Mouse (Mus musculus): ENCODE measurements around the gene Gpr137. TPM values are rescaled to one million over a fixed set of nuclear protein-coding genes. Genes with fewer than 3 reads are reported as not detected.
"Not testable (repeated sequence)": the region's sequence is repeated elsewhere in the genome, so short reads cannot be mapped to it uniquely, and the experiment has no call there.

Gene Gpr137
- 10 to 100 TPM; 56.8 to 63.6 TPM for total RNA-seq (2021)

DNA sequence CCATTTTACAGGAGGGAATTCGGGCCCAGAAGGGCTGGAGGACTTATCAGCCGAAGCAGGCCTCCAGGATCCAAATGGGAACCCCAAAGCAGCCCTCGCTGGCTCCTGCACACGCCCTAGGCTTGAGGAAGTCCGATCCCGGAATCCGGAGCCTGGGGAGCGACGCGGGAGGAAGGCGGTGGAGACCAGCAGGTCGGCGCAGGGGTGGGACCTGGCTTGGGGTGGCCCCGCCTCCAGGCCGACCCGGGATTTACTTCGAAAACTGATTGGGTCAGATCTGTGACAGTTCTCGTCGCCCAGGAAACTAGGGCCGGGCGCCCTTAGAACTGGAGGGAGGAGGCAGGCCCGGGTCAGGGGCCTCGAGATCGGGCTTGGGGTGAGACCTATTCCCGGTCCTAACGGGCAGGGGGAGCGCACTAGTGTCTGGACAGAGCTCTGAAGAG, at the start of gene Gpr137:
TSS of gene Gpr137 (minus strand) at position 232 of the 443 bp plus-strand sequence.
- intact Hi-C loops (cut with DNase I) = no loop called here

DNA sequence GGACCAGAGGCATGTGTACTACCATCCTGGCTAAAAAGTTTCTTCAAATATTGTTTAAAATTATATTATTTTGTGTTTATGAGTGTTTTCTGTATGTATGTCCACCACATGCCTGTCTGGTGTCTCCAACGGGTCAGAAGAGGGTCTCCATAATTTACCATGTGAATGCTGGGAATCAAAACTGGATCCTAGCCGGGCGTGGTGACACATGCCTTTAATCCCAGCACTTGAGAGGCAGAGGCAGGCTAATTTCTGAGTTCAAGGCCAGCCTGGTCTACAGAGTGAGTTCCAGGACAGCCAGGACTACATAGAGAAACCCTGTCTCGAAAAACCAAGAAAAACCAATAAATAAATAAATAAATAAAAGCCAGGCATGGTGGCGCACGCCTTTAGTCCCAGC, 48.9 kb upstream of the Gpr137 start:
- DNase-seq; intact Hi-C loops (cut with DNase I): not testable (repeated sequence)

More for the DNA sequence above, at the start of gene Gpr137:
- peak; percentile 93 for DNase-seq

DNA sequence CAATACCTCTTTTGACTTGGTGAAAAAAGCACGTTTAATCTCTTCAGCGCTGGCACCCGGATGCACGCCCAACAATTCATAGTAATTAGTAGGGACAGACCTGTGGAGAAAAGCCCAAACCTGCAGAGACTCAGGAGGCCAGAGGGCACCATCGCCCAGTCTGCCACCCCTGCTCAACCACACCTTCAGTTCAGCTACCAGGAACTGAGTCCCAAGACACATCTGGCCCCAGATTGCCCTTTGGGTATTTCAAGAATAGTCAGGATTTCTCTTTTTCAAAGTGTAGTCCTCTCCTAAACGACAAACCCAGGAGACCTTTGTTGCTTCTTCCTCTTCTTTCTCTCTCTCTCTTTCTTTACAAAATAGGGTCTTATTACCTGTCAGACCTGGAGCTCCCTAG, 48.4 kb upstream of the Gpr137 start:
- DNase-seq = no peak
- intact Hi-C loops (cut with DNase I) = no loop called here

DNA sequence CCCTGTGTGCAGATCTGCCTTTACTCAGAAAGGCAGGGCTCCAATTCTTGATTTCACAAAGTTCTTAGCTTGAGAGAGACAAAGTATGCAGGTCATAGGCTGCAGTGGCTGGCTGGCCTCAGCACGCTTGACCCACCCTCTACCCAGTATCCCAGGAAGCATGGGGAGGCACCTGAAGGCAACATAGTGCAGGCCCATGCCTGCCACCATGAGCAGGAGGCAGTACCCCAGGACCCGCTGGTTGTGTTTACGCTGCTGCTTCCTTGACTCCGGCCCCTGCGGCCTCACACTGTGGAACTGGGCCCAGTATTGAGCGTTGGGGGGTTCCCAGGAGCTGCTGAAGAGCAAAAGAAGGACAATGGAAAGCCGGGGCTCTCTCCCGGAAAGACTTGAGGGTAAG, 47.0 kb upstream of the Gpr137 start:
- no peak for DNase-seq
- intact Hi-C loops (cut with DNase I) = no loop called here

DNA sequence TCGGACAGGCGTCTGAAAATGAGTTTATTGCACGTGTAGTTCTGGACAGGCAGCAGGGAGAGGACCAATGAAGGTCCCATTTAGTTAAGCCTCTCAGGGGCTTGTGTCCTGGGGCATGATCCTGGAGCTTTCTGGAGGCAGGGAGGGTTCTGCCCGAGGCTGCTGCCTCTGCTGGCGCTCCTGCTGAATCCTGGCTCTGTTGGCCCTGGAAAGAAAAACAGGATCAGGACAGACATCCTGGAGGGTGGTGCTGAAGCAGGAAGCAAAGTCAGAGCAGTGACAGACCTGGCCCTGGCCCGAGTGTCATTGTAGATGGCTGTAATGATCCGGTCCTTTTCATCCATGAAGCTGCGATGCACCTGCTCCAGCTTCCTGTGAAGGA, 45.6 kb upstream of the Gpr137 start:
- intact Hi-C loops (cut with DNase I) = no loop called here
- DNase-seq = no peak

DNA sequence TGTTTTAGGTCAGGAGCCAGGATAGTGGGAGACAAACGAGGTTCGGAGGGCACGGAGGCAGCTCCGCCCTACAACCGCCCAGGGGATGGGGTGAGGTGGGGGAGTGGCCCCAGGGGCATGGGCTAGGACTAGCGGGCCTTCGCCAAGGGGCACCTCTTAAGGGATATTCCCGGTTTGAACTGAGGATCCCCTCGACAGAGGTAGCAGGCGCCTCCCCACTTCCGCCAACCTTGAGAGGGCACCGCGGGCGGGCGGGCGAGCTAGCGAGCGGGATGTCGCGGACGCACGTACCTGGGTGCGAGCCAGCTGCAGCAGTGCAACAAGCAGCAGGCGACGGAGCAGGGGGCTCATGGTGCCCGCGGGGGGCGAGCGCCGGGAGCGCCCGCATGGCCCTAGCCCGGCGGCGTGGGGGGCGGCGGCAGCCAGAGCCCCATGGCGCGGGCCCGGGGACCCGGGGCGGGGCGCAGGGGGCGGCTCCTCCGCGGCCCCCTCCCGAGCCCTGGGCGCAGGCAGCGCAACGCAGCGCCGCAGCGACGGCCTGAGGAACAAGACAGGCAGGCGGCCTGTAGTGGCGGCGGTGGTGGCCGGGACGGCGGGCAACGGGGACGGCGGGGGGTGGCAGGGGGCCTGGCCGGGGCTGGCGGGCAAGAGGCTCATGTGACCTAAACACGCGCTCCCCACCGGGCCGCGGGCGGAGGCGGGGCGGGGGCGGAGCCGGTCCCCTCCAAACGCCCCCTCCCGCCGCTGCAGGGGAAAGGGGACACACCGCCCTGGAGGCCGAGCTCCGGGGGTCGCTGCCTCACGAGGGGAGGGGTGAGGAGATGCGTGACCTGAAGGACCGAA, 45.0 kb upstream of the Gpr137 start, which contains the start of gene Vegfb:
TSS of gene Vegfb (minus strand) at position 591 of the 843 bp plus-strand sequence.
- peak; percentile 73 for DNase-seq
- intact Hi-C loops (cut with DNase I) = no loop called here

DNA sequence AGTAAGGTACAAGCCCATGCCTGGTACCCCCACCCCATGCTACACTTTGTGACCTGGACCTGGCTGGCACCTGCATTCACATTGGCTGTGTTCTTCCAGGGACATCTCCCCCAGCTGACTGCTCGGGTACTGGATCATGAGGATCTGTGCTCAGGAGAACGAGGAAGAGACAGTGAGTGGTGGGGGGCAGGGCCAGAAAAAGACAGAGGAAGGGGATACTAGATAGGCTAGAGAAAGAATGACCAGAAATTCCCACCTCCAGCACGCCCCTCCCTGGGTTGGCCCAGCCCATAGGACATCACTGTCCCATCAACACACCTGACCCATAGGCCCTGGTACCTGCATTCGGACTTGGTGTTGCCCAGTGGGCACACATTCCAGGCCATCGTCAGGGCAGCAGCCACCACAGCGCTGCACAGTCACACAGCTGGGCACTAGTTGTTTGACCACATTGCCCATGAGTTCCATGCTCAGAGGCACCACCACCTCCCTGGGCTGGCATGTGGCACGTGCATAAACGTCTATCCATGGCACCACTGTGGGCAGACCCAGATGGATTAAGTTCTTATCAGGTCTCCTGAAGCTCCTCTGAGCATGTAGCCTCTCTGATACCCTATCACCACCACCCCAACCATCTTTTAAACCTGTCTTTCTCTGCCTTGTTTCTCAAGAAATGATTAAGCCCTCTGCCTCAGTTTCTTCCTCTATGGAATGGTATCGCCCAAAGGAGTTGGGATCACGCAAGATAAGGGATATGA, 43.9 kb upstream of the Gpr137 start:
- intact Hi-C loops (cut with DNase I) = no loop called here
- DNase-seq = no peak

DNA sequence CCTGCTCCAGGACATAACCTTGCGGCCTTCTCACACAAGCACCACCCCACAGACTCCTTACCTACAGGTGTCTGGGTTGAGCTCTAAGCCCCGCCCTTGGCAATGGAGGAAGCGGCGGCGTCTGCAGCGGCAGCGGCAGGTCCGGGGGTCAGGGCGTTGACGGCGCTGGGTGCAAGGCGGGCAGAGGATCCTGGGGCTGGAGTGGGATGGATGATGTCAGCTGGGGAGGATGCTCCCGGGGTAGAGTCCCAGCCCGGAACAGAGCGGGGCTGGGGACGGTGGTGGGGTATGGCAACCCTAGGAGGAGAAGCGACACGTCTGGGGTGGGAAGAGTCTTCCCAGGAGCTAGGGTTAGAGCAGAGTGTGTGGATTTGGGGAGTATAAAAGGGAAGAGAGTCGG, 43.0 kb upstream of the Gpr137 start:
- intact Hi-C loops (cut with DNase I) = no loop called here
- DNase-seq = no peak

DNA sequence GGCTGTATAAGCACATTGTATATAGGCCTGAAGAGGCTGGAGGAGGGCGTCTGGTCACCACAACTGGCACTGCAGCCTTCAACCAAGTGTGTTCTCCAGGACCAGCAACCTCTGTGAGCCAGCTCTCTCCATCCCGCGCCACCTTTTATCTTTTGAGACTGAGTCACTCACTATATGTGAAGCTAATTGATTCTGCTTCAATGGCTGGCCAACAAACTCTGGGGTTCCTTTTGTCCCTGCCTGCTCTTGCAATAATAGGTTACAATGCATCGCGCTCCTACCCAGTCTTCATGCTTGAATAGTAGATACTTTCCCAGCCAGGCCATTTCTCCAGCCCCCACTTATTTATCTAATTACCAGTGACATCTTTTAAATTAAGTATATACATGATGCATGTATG, 41.3 kb upstream of the Gpr137 start:
- intact Hi-C loops (cut with DNase I) = no loop called here
- no peak for DNase-seq

DNA sequence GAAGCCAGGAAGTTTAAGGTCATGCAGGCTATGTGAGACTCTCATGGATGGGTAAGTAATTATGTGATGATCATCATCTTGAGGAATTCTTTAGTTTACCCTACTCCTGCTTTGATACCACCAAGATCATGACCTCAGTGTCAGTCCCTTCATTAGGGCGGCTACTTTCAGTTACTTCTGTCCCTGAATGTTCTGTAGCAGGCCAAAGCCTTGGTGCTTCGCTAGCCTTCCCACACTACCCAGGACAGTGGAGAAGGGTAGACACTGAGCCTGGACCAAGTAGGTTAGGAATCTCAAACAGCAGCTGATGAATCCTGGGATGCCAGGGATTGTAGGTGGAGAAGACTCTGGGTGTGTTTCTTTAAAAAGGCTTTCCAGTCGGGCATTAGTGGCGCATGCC, 39.2 kb upstream of the Gpr137 start:
- DNase-seq = no peak
- intact Hi-C loops (cut with DNase I) = no loop called here

DNA sequence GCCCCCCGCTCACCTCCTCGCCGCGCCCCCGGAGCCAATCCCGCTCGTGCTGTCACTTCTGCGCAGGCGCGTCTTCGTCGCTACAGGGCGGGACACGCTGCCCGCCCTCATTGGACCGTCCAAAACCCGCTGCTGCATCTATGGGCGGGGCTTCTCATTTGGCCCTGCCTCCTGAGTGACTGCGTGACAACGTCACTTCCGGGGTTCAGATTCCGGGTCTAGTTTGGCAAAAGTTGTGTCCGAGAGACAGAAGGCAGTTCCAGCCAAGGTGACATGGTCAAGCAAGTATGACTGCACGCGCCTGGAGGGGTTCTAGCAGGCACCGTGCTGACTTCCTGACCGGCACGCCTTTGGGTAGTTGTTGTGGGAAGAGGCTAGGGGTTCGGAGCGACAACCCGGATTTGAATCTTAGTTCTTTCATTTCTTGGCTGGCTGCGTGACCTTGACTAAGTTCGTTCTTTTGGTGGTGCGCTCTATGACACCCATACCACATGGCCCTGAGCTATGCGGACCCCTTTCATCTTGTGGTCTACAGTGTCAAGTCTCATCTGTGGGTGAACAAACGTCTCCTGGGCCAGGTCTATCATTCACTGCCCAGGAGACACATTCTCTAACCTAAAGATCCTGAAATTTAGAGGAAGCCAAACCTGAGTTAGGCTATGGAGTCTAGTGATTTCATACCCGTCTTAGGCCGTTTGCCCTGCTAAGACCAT, 38.3 kb upstream of the Gpr137 start, which contains the start of gene Fkbp2:
TSS of gene Fkbp2 (minus strand) at position 121 of the 713 bp plus-strand sequence.
- intact Hi-C loops (cut with DNase I) = no loop called here
- peak; percentile 99 for DNase-seq

DNA sequence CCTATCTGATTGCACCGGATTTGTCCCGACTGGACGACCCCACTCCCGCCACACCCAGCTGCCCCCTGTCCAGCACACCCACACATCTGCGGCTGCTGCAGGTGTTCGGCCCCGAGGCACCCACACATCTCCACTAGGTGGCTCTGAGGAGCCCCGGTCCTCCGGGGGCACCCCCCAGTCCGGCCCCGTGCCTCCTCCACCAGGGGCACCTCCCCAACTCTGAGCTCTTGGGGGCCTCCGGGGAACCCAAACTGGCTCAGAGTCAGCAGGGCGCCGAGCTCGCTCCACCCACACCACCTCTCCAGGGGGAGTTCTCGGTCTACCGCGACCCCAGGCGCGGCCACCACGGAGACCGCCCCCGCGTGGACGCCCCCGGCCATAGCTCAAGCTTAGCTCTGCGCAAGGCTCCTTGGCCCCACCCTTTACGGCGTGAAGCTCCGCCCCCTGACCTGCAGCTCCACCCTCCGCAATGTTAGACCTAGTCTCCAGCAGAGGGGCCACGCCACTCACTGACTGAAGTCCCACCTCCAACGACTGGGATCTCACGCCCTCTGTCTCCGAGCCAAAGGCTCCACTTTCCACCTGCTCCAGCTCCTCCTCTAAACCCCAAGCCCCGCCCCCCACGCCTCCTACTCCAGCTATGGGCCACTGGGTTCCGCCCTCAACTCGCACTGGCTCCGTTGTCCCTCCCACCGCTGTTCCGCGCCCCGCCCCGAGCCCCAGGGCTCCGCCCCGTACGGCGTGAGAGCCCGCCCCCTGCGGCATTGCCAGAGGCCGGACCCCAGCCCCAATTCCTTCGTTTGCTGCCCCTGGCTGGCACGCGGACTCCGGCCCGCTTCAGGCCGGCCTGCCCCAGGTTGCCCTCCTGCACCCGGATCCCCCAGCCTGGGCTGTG, 37.5 kb upstream of the Gpr137 start:
- DNase-seq = peak; percentile 100
- intact Hi-C loops (cut with DNase I) = no loop called here

DNA sequence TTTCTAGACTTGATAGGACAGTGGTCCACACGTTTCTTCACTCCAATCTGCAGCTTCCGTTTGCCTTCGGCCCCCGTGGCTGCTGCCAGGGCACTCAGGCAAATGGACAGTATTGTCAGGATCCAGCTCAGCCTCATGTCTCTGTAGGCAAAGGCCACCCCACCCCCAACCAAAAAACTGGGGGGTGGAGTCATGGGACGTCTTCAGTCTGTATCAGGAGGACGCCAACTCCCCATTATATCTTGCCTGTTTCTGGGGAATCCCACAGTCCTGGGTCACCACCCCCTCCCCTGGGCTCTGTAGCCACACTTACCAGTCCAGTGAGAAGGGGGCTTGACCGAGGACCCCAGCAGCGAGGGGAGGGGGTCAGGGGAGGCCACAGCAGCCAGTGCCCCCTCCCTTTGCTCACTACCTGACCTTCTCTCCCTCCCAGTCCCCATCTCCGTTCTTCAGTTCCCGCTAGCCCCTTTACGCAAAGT, 36.8 kb upstream of the Gpr137 start:
- DNase-seq = peak; percentile 41
- intact Hi-C loops (cut with DNase I) = no loop called here

DNA sequence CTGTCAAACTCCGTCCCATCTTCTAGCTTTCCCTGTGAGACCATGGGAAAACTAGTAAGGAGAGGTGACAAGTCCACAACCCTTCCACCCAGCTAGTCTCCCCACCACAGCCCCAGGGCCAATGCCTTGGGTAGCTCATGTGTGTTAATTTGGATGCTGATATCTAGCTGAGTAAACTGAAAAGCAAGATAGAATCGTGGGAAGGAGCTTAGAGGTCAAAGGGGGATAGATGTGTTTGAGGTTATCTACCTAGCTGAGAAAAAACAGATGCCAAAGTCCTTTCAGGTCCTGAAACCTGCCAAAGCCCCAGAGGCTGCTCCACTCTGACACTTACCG, 36.3 kb upstream of the Gpr137 start:
- DNase-seq = no peak
- intact Hi-C loops (cut with DNase I) = no loop called here

DNA sequence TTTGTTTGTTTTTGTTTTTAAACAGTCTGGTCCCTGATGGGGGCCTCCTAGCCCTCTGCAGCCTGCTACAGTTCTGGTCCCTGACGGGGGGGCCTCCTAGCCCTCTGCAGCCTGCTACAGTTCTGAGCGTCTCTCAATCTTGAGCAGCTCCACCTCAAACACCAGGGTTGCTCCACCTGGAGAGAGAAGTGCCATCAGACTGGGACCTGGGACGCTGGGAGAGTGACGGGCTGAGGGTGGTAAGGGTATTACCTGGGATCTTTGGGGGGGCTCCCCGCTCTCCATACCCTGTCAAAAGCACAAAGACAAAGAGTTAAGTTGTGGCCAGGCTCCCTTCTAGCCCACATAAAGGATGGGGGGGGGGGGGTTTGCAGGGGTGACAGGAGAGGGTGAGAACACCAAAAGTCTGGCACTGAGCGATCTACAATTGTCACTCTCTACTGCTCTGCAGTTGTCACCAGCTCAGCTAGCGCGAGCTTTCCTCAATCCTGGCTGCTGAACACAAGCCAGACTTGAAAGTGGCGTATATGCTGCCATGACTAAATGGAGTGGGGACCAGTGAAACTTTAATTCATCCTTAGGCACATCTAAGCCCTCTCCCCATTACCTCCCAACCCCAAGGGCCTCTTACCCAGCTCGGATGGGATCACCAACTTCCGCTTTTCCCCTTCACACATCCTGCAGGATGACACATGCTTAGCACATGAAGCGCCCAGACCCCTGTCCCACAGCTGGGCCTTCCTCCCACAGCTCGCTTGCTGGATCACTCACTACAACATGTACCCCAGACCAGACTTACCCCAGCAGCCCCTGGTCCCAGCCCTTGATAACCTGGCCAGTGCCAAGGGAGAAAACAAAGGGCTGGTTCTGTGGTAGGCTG, 35.7 kb upstream of the Gpr137 start:
- no peak for DNase-seq
- intact Hi-C loops (cut with DNase I) = no loop called here

DNA sequence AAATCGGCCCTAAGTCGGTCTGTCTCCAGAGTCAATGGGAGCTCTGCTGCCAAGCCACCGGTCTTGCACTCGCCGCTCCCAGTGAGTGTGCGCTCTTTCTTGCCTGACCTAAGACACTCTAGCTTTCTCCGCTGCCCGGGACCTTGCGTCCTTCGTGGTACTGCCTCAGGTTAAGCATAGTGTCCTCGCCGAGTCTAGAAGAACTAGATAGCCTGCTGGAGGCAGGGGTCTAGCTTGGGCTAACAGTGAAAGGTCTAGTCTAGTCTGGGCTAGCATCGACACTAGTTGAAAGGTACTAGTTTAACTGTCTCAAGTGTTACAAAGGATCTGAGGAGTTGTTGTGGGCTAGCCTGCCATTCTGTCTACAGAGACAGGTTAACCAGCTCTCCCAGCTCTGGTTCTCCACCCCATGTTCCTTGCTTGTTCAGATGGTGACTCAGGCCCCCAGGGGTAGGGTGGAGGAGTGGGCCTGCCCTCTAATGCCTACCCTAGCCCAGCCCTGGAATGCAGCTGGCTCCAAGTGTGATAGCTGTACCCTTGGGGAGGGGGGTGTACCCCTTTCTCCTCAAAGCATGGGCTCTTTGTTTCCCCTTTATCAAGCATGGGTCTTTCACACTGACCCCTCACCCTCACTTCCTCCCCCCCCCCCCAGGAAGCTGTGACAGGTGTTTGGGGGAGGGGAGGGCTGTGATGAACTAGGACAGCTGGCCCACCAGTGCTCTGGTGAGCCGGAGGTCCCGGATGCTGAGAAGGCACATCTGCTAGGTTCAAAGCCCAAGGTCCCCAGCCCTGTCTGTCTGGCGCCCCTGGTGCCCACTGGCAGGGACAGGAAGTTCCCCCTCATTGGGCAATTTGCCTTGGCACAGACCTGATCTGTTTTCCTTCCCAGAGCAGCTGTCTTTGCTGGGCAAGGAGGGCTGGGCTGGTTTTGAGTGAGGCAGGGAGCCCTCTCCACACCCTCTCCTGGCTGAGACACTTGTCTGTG, 33.5 kb upstream of the Gpr137 start, which contains the start of gene Plcb3:
TSS of gene Plcb3 (minus strand) at position 934 of the 985 bp plus-strand sequence.
- DNase-seq = peak; percentile 95
- intact Hi-C loops (cut with DNase I) = no loop called here
